8 mouse cellular contexts compared by ENCODE assay signal in the genomic region with DNA sequence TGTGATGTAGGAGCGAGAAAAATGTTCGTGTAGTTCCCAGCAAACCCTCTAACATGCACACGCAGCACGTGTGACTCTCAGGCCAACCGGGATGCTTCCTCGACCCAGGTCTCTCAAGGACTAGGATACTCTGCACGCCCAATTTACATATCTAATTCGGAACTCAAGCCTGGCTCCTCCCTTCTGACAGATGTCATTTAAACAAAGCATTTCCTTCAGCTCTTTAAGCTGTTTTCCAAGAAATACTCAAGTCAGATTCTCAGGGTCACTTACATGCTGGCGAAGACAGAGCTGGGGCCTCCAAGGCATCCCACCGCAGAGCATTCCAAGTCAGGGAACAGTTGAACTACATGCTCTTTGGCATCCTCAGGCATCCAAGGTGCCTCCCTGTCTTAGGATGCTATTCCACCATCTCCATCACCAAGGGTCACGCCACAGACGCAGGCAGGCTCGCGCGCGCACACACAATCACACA. TPM values are rescaled to one million over a fixed set of nuclear protein-coding genes. Genes with fewer than 3 reads are reported as not detected.
DNase-seq lines count a peak whose midpoint lies in the region; ATAC-seq and TF ChIP-seq lines count a peak whose summit lies in the region.

No protein-coding gene starts in this region.

- peak overlapping the region; percentile 96 for H3K27ac ChIP-seq in left cerebral cortex, adult 2 months
- no peak overlapping the region for H3K27ac ChIP-seq in forebrain, embryonic 11.5 days (ENCODE audit: low read depth, low read length)
- H3K27ac ChIP-seq in kidney, postnatal 0 days, result peak overlapping the region; percentile 82

- H3K27me3 ChIP-seq in forebrain, embryonic 11.5 days (ENCODE audit: control insufficient read depth, insufficient read depth, low read length), result no peaks in the 10 kb centered on the region
- H3K27me3 ChIP-seq in kidney, postnatal 0 days (ENCODE audit: insufficient read depth, low read length), result no peaks in the 10 kb centered on the region

- no peak for DNase-seq in left cerebral cortex, adult 2 months (ENCODE audit: extremely low spot score in 1 of 2, low spot score in 2 of 2)
- DNase-seq in left cerebral cortex, adult 18-20 months (ENCODE audit: low spot score in 2 of 2), result no peak
- peak; percentile 16 for DNase-seq in T-cell, adult 2 months (ENCODE audit: low spot score)
- DNase-seq in forebrain, embryonic 11.5 days (ENCODE audit: low spot score), result no peak
- DNase-seq in kidney, postnatal 0 days (ENCODE audit: low spot score), result peak; percentile 43
- peak; percentile 56 for DNase-seq in naive thymus-derived CD4-positive, alpha-beta T cell, adult 2 months (ENCODE audit: low read depth)
- DNase-seq in right cerebral cortex, adult 2 months (ENCODE audit: low spot score in 2 of 2), result no peak

- intact Hi-C loops in left cerebral cortex, adult 2 months (cut with DNase I), result no loop called here

- peak overlapping the region; percentile 64 for H3K4me2 ChIP-seq in forebrain, embryonic 11.5 days (ENCODE audit: low read depth, low read length, severe bottlenecking)
- peak overlapping the region; percentile 88 for H3K4me2 ChIP-seq in kidney, postnatal 0 days (ENCODE audit: low read length)

- H3K9me3 ChIP-seq in forebrain, embryonic 11.5 days (ENCODE audit: control insufficient read depth, low read length), result no peaks in the 10 kb centered on the region
- no peaks in the 10 kb centered on the region for H3K9me3 ChIP-seq in kidney, postnatal 0 days (replicated peaks; ENCODE audit: low read length)

- peaks cover 9% of the 10 kb centered on the region; the same call in 1 of the 2 replicates for H3K36me3 ChIP-seq in forebrain, embryonic 11.5 days (ENCODE audit: control insufficient read depth, insufficient read depth, low read length)
- peaks cover 23% of the 10 kb centered on the region for H3K36me3 ChIP-seq in kidney, postnatal 0 days (ENCODE audit: insufficient read depth, low read length)

- peaks cover 6% of the 10 kb centered on the region; the same call in 1 of the 2 replicates for H3K4me1 ChIP-seq in forebrain, embryonic 11.5 days (replicated peaks; ENCODE audit: control insufficient read depth, insufficient read depth, low read length)
- peaks cover 8% of the 10 kb centered on the region for H3K4me1 ChIP-seq in kidney, postnatal 0 days (replicated peaks; ENCODE audit: insufficient read depth, low read length)

- no peak for TF ChIP-seq CTCF in left cerebral cortex, adult 2 months (IDR thresholded peaks at IDR 0.05)
- TF ChIP-seq CTCF in kidney, postnatal 0 days (IDR thresholded peaks at IDR 0.05; ENCODE audit: low read depth), result no peak

- WGBS in forebrain, embryonic 11.5 days, result 1% methylated on average over 16 of the region's 16 CpGs
- WGBS in kidney, postnatal 0 days, result under 1% methylated on average over 16 of the region's 16 CpGs

- H3K4me3 ChIP-seq in left cerebral cortex, adult 2 months, result peak overlapping the region; percentile 93
- peak overlapping the region; percentile 88 for H3K4me3 ChIP-seq in forebrain, embryonic 11.5 days (ENCODE audit: low read depth, low read length)
- H3K4me3 ChIP-seq in kidney, postnatal 0 days (replicated peaks; ENCODE audit: low read depth, low read length), result peak overlapping the region; percentile 71

- no peak for ATAC-seq in forebrain, embryonic 11.5 days (replicated peaks; ENCODE audit: low FRiP score)
- no peak for ATAC-seq in kidney, postnatal 0 days (replicated peaks; ENCODE audit: low FRiP score, low read depth)
- no peak for ATAC-seq in monocyte, adult 5-6 weeks (replicated peaks; ENCODE audit: insufficient number of reproducible peaks, low FRiP score, low TSS enrichment, poor library complexity, severe bottlenecking)

- H3K9ac ChIP-seq in forebrain, embryonic 11.5 days (ENCODE audit: low read length), result peak overlapping the region; percentile 82
- peak overlapping the region; percentile 88 for H3K9ac ChIP-seq in kidney, postnatal 0 days (ENCODE audit: low read depth, low read length)

RNA-seq across cellular contexts. Expression of a gene that starts 1.0 kb away (rescaled TPM):
- 10 to 100 TPM; 32.1 to 33.1 TPM for total RNA-seq in left cerebral cortex, adult 2 months (2021)
- 10 to 100 TPM; 29.3 to 30.3 TPM for total RNA-seq in left cerebral cortex, adult 18-20 months (2021)
- 16.7 and 17.3 TPM in 2 replicates for polyA plus RNA-seq in forebrain, embryonic 11.5 days (2014; fragmentation: Nextera tagmentation; extraction: Ambion mirVana)
- polyA plus RNA-seq in kidney, postnatal 0 days (2015; fragmentation: Nextera tagmentation; extraction: Ambion mirVana), result 10.9 and 11.9 TPM in 2 replicates
- 13.1 to 29.6 TPM (median 14.8 TPM) in 3 replicates for total RNA-seq in monocyte, adult 5-6 weeks (2017)

RNA-seq across cellular contexts. Expression of a gene that starts 40.7 kb away (rescaled TPM):
- 10 to 100 TPM; 65.2 to 69.3 TPM for total RNA-seq in left cerebral cortex, adult 2 months (2021)
- total RNA-seq in left cerebral cortex, adult 18-20 months (2021), result 10 to 100 TPM; 62.0 to 68.2 TPM
- 11.5 and 12.1 TPM in 2 replicates for polyA plus RNA-seq in forebrain, embryonic 11.5 days (2014; fragmentation: Nextera tagmentation; extraction: Ambion mirVana)
- 16.7 and 17.3 TPM in 2 replicates for polyA plus RNA-seq in kidney, postnatal 0 days (2015; fragmentation: Nextera tagmentation; extraction: Ambion mirVana)
- 110 to 193 TPM (median 136 TPM) in 3 replicates for total RNA-seq in monocyte, adult 5-6 weeks (2017)

RNA-seq across cellular contexts. Expression of a gene that starts 53.2 kb away (rescaled TPM):
- 1 to 10 TPM; 1.5 to 1.8 TPM for total RNA-seq in left cerebral cortex, adult 2 months (2021)
- 1 to 10 TPM in 1 of 2 experiments, under 1 TPM in 1; 0.82 to 1.3 TPM for total RNA-seq in left cerebral cortex, adult 18-20 months (2021)
- polyA plus RNA-seq in forebrain, embryonic 11.5 days (2014; fragmentation: Nextera tagmentation; extraction: Ambion mirVana), result 0.44 and 0.60 TPM in 2 replicates
- 0.46 and 0.54 TPM in 2 replicates for polyA plus RNA-seq in kidney, postnatal 0 days (2015; fragmentation: Nextera tagmentation; extraction: Ambion mirVana)
- 1.6 to 2.8 TPM in 2 of 3 replicates, not detected in the other for total RNA-seq in monocyte, adult 5-6 weeks (2017)

Comparison
In these comparisons a context has a peak if more than half of its experiments do, and no peak if none do; other contexts are left out.
1. DNase-seq: peak in T-cell, adult 2 months (single experiment), kidney, postnatal 0 days (single experiment) and naive thymus-derived CD4-positive, alpha-beta T cell, adult 2 months (single experiment); none in left cerebral cortex, adult 2 months (0 of 2), left cerebral cortex, adult 18-20 months (0 of 2), forebrain, embryonic 11.5 days (single experiment) and right cerebral cortex, adult 2 months (0 of 2).
2. Peak in every context shown above with its lines, with median percentiles within 50 percentile points of each other: H3K4me3 ChIP-seq.